Mouse (Mus musculus) bone marrow macrophage, adult 2 months (primary cell): ENCODE results near the gene Rnasek. TPM values are rescaled to one million over a fixed set of nuclear protein-coding genes. Genes with fewer than 3 reads are reported as not detected.

Source experiments
- H3K27ac ChIP-seq: 2 replicates; pipeline ENCODE4 v1.5.1; 2012; ENCODE audit warnings: low read depth, low read length; ENCODE audit not compliant: insufficient read depth
- H3K4me1 ChIP-seq: 2 replicates; pipeline ENCODE4 v1.6.1; 2012; ENCODE audit warnings: low read length; ENCODE audit not compliant: control insufficient read depth, insufficient read depth
- H3K4me3 ChIP-seq: 2 replicates; pipeline ENCODE4 v1.5.1; 2012; ENCODE audit warnings: mild to moderate bottlenecking, low read length, moderate library complexity; ENCODE audit not compliant: insufficient read depth
- CTCF ChIP-seq: IDR thresholded peaks from 2 replicates; pipeline ENCODE4 v1.5.1; 2012; ENCODE audit warnings: low read depth, mild to moderate bottlenecking, low read length, moderate library complexity
- POLR2A ChIP-seq: IDR thresholded peaks from 2 replicates; pipeline ENCODE4 v1.6.1; 2012; ENCODE audit warnings: mild to moderate bottlenecking, low read depth, low read length, borderline replicate concordance
- polyA plus RNA-seq: library from polyadenylated mRNA; stranded (reverse); fragments of >200 nt; gene quantifications from 2 replicates; pipeline ENCODE4 v1.2.4, GENCODE M21; 2012; ENCODE audit not compliant: missing spikeins, insufficient read depth, insufficient read length

Gene Rnasek
- polyA plus RNA-seq, 1 experiment, result 354 TPM

DNA sequence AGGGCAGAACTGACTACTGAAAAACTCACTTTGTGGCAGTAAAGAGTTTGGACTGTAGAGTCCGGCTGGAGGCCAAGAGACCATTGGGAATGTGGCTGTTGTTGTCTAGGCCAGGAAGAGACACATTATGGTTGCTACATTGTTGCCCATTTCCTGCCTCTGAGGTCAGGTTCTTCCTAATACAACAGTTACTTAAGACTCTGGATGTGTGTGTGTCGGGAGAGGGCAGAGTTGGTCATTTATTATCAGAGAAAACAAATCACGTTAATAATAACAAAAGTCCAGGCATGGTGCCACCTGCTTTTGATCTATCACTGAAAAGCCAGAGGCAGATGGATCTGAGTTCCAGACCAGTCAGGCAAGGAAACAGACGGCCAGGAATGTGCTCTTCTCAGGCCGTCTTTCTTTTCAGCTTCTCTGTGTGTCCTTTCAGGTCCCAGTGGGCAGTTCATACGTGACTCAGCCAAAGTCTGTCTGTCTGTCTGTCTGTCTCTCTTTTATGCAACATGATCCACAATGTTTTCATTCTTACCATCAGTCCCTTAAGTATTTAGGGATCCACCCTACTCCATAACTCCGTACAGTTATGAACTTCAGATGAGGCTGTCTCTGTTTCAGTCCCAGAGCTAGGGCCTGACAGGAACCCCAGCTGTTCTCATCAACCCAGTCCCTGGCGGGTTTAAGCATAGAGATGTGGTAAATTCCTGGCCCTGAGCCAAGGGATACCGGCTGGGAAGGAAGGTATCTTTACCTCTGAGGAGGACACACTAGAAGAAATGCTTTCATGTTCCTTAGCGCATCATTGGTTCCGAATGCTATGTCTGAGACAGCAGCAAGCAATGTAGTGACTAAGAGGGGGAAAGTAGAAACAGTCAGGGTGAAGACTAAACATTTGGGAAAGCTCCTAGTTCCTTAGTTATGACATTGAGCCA is 46.0 kb downstream of the Rnasek start:
- Histone ChIP-seq H3K27ac (no peak overlapping the region), H3K4me1 (peaks cover 60% of the 10 kb centered on the region), H3K4me3 (no peak overlapping the region)
- no peak for TF ChIP-seq CTCF
- TF ChIP-seq POLR2A, result no peak

DNA sequence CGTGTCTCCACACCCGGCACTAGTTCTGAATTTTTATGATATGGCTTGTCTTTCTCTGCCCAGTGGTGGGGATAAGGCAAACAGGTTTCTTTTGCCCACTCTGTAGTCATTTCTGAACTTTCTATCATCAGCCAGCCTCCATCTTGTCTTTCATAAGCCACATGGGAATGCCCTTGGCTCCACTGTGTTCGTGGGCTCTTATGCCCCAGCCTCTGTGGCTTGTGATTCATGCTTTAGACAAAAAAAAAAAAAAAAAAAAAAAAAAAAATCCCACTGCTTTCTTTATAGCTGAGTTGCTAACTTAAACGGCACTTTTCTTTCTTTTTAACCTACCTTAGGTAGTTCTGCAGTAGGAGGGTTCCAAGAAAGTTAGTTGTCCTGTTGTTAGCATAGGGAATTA is 47.5 kb downstream of the Rnasek start:
- H3K4me3 ChIP-seq, result no peak overlapping the region
- peaks cover 57% of the 10 kb centered on the region for H3K4me1 ChIP-seq
- H3K27ac ChIP-seq, result peak overlapping the region; percentile 83
- no peak for TF ChIP-seq POLR2A

DNA sequence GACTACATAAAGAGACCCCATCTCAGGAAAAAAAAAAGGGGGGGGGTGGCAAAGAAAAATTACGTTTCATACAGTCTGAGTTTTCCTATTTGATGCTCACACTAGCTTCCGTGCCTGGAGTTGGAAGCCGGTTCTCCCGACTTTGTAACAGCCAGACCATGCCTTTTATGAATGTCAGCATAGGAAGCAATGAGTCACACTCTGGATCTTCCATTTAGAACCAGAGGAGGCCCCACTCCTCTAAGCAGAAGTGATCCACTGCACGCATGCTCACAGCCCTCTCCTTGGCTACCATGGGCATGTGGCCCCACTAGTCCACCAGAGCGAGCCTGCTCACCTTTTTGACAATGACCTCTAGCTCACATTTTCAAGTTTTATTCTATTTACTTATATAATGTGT is 48.5 kb downstream of the Rnasek start:
- Histone ChIP-seq H3K4me3 (no peak overlapping the region), H3K27ac (peak overlapping the region; percentile 83), H3K4me1 (peaks cover 58% of the 10 kb centered on the region)
- no peak for TF ChIP-seq POLR2A
- no peak for TF ChIP-seq CTCF

DNA sequence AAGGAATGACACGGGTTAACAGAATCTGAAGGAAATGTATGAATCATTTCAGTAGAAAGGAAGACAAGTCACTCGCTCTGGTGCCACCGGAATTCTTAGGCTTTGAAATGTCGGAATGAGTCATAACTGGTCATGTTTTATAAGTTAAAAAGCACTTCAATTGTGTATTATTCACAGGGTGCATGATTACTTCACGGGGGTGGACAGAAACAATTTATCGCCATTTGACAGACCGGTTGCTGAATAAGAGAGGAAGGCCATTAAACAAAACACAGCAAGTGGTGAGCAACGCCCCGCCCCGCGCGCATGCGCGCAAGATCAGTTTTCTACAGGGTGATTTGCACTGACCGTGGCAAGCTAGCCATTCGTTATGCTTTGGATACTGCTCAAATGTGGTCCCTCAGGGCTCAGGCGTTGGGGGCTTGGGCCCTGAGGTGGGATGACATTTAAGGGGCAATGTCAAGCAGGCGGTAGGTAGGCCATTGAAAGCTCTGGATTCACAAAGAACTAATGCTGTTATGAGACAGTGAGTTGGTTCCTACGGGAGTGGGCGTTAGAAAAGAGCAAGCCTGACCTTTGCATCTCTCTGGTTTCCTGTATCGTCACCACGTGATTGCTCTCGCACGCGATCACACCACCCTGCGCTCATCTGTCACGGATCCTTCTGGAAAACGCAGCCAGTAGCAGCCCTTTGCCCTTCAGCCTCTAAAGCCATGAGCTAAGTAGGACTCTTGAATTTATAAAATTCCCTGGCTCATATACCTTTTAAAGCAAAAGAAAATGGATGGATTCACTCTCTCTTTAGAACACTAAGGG is 50.1 kb downstream of the Rnasek start:
- TF ChIP-seq POLR2A, result no peak
- TF ChIP-seq CTCF, result no peak
- Histone ChIP-seq H3K27ac (peak overlapping the region; percentile 87), H3K4me3 (no peak overlapping the region), H3K4me1 (peaks cover 65% of the 10 kb centered on the region)

Other genes starting within 250 kb of the Rnasek start
- gene Gabarap, start 248.7 kb downstream of the Rnasek start, polyA plus RNA-seq, result 1,001 and 1,002 TPM in 2 replicates
- 77.6 and 78.1 TPM in 2 replicates for gene Phf23, start 244.1 kb downstream of the Rnasek start, polyA plus RNA-seq
- 20.4 and 25.8 TPM in 2 replicates for gene Dvl2, start 239.2 kb downstream of the Rnasek start, polyA plus RNA-seq
- gene Acadvl, start 224.4 kb downstream of the Rnasek start, polyA plus RNA-seq, result 46.4 and 51.3 TPM in 2 replicates
- 31.1 and 34.0 TPM in 2 replicates for gene Dlg4, start 222.9 kb downstream of the Rnasek start, polyA plus RNA-seq
- gene Asgr1, start 185.8 kb downstream of the Rnasek start, polyA plus RNA-seq, result not detected in 2 replicates
- gene Asgr2, start 147.2 kb downstream of the Rnasek start, polyA plus RNA-seq, result 1.4 and 2.3 TPM in 2 replicates
- gene Mgl2, start 109.5 kb downstream of the Rnasek start, polyA plus RNA-seq, result 7.7 and 7.8 TPM in 2 replicates
- 106 and 116 TPM in 2 replicates for gene Clec10a, start 83.6 kb downstream of the Rnasek start, polyA plus RNA-seq
- not detected in 2 replicates for gene Slc16a11, start 27.1 kb downstream of the Rnasek start, polyA plus RNA-seq
- 6.1 and 8.5 TPM in 2 replicates for gene Slc16a13, start 18.8 kb downstream of the Rnasek start, polyA plus RNA-seq
- gene Bcl6b, start 10.0 kb downstream of the Rnasek start, polyA plus RNA-seq, result 0.32 and 0.70 TPM in 2 replicates
- 49.9 and 53.0 TPM in 2 replicates for gene 0610010K14Rik, start 1.9 kb downstream of the Rnasek start, polyA plus RNA-seq
- 3.3 and 4.8 TPM in 2 replicates for gene Gm21988, start within 50 bp of the Rnasek start, polyA plus RNA-seq
- gene Alox12, start 15.5 kb upstream of the Rnasek start, polyA plus RNA-seq, result 0.27 TPM in 1 of 2 replicates, not detected in the other
- gene Alox12e, start 82.8 kb upstream of the Rnasek start, polyA plus RNA-seq, result not detected in 2 replicates
- 0.46 TPM in 1 of 2 replicates, not detected in the other for gene Alox15, start 112.2 kb upstream of the Rnasek start, polyA plus RNA-seq
- gene Pelp1, start 170.2 kb upstream of the Rnasek start, polyA plus RNA-seq, result 19.3 and 21.2 TPM in 2 replicates
- gene Arrb2, start 192.8 kb upstream of the Rnasek start, polyA plus RNA-seq, result 520 and 549 TPM in 2 replicates
- 40.5 and 41.6 TPM in 2 replicates for gene Med11, start 212.1 kb upstream of the Rnasek start, polyA plus RNA-seq
- 21.7 and 23.7 TPM in 2 replicates for gene Zmynd15, start 219.6 kb upstream of the Rnasek start, polyA plus RNA-seq
- 434 and 456 TPM in 2 replicates for gene Cxcl16, start 220.1 kb upstream of the Rnasek start, polyA plus RNA-seq